Mouse (Mus musculus) brain, embryonic 14.5 days (tissue): Measurements from ENCODE around the gene Rwdd3. TPM values are rescaled to one million over a fixed set of nuclear protein-coding genes. Genes with fewer than 3 reads are reported as not detected.

Experiments used
- DNase-seq: peaks from one replicate; pipeline ENCODE4 v3.0.0-alpha.2; 2011; ENCODE audit warnings: low read depth
- CTCF ChIP-seq: fragments of 200-500 bp; IDR thresholded peaks from 2 replicates; pipeline ENCODE4 v1.5.1; 2012; ENCODE audit warnings: inconsistent platforms, mild to moderate bottlenecking, moderate library complexity, borderline replicate concordance; ENCODE audit not compliant: insufficient read depth, insufficient read length; ENCODE audit errors: extremely low read depth
- POLR2A ChIP-seq: fragments of 200-500 bp; IDR thresholded peaks from 2 replicates; pipeline ENCODE4 v1.6.1; 2012; ENCODE audit warnings: mild to moderate bottlenecking, inconsistent platforms, borderline replicate concordance; ENCODE audit not compliant: poor library complexity, insufficient read depth, insufficient read length, severe bottlenecking; ENCODE audit errors: extremely low read depth
- polyA plus RNA-seq: library from polyadenylated mRNA; depleted of rRNA; stranded (reverse); fragments of >200 nt; gene quantifications from 2 replicates; pipeline ENCODE4 v1.2.3, GENCODE M21; 2012; rRNA removed

Rwdd3 gene
- polyA plus RNA-seq, 1 experiment = 7.2 TPM

DNA sequence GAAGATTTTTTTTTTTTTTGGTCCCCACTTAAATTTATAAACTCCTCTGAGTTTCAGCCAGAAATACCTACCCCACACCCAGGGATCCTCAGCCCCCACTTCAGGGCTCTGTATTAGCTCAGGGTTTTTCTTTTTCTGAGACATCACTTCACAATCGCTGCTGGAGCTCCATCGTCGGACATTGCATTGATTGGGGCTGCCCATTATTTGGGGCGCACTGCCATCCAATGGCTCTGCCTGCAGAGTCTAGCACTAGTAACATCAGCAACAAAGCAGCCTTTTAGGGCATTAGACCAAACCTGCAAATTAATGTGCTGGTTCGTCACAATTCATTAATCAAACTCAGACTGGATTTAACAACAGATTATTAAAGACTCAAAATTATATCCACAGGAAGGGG is 55.4 kb downstream of the Rwdd3 start:
- TF ChIP-seq POLR2A (no peak), CTCF (no peak)
- peak; percentile 44 for DNase-seq

GRCm38 (mm10) chr3:121111068-121111467 is 60.4 kb downstream of the Rwdd3 start:
- DNase-seq = no peak
- TF ChIP-seq POLR2A (no peak), CTCF (no peak)

GRCm38 (mm10) chr3:121110430-121110829 is 61.1 kb downstream of the Rwdd3 start:
- no peak for TF ChIP-seq POLR2A
- no peak for TF ChIP-seq CTCF
- peak; percentile 67 for DNase-seq

DNA sequence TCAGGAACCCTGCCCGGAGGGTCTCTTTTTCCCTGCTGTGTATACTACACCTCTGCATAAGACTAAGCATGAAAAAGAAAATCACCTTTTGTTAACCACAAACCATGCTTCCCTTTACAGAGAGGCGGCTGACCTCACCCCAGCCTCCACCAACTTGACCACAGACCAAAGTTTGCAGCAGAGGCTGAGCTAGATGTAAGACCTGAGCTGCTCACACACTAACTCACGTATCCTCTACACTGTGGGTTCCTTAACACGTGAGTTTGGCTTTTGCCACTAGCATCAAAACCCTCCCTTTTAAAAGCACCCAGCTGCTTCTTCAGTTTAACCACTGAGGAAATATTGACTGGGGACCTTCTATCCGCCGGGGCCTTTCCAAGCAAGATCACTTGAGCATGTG is 64.0 kb downstream of the Rwdd3 start:
- TF ChIP-seq CTCF (no peak), POLR2A (no peak)
- no peak for DNase-seq

GRCm38 (mm10) chr3:121105408-121105708 is 66.1 kb downstream of the Rwdd3 start:
- no peak for DNase-seq
- no peak for TF ChIP-seq CTCF
- no peak for TF ChIP-seq POLR2A

Other genes with a start within 250 kb of the Rwdd3 start
- 2.3 and 2.5 TPM in 2 replicates for gene Tmem56, start 111.4 kb upstream of the Rwdd3 start, polyA plus RNA-seq
- gene Alg14, start 120.1 kb upstream of the Rwdd3 start, polyA plus RNA-seq = 16.0 and 16.9 TPM in 2 replicates